Mouse (Mus musculus) myocyte (in vitro differentiated cells): ENCODE measurements at regions not wholly inside any gene's neighbourhood (a gene's known extent, or its start where the extent isn't known, plus 50 kb on each side); places are given as distances from the start of the nearest gene placed in this dataset.

ENCODE experiments used
- E2F4 ChIP-seq: IDR thresholded peaks from one replicate; pipeline ENCODE4 v1.6.1; 2011; ENCODE audit warnings: mild to moderate bottlenecking, control low read depth, moderate library complexity; ENCODE audit not compliant: insufficient read depth
- POLR2A ChIP-seq: IDR thresholded peaks from one replicate; pipeline ENCODE4 v1.6.1; 2011; ENCODE audit warnings: low read depth, mild to moderate bottlenecking, control low read depth, moderate library complexity; ENCODE audit not compliant: insufficient read length
- POLR2AphosphoS2 ChIP-seq: IDR thresholded peaks from one replicate; pipeline ENCODE4 v1.6.1; 2011; ENCODE audit warnings: low read depth, control low read depth; ENCODE audit not compliant: insufficient read length
- TCF12 ChIP-seq: IDR thresholded peaks from one replicate; pipeline ENCODE4 v1.6.1; 2011; ENCODE audit warnings: mild to moderate bottlenecking, control low read depth; ENCODE audit not compliant: poor library complexity, insufficient read depth, severe bottlenecking

DNA sequence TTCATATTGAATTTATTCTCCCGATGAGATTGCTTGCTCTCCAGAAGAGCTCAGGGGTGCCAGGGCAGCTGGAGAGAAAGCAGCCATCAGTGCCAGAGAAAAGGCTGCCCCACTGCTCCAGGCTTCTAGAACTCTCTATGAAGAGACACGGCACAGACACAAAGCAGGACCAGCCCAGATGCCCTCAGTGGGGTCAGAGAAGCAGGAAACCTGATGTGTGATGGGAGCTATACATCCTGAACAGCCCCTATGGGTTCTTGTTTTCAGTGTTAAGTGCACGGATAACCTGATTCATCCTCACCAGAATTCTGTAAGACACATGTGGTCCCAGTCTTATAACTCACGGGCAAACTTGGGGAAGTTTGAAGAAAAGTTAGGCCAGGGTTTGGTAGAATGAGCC, 145.0 kb upstream of the Dynlrb2 start:
- TF ChIP-seq POLR2AphosphoS2 (no peak), E2F4 (no peak), POLR2A (no peak), TCF12 (no peak)
